Mouse (Mus musculus) megakaryocyte, adult 5-6 weeks (primary cell): Measurements from ENCODE around the gene Npvf. TPM values are rescaled to one million over a fixed set of nuclear protein-coding genes. Genes with fewer than 3 reads are reported as not detected.

ENCODE experiments used
- ATAC-seq: 2 replicates; pipeline ENCODE4 v1.8.0; 2016; ENCODE audit warnings: mild to moderate bottlenecking, inconsistent platforms; ENCODE audit not compliant: poor library complexity, severe bottlenecking
- total RNA-seq, 2 experiments: library from RNA; stranded (forward) in 1 of 2; stranded (reverse) in 1 of 2; fragments of 153-499, 151-499 nt in 1 of 2; fragments of 221-1000, 200-1000 nt in 1 of 2; gene quantifications; 2 replicates each; pipeline versions ENCODE4 v1.2.3 to v1.2.4; 2015 to 2017

The Npvf gene
- not detected in 2 replicates for total RNA-seq (2015)
- total RNA-seq (2017) = not detected in 2 replicates

GRCm38 (mm10) chr6:50654356-50654755 lies at the start of gene Npvf:
TSS of gene Npvf (minus strand) at chr6:50654439.
- ATAC-seq = no peak

GRCm38 (mm10) chr6:50689121-50689815 lies 35.0 kb upstream of the Npvf start:
- no peak for ATAC-seq

GRCm38 (mm10) chr6:50684646-50685415 lies 30.6 kb upstream of the Npvf start:
- no peak for ATAC-seq

- no peak for ATAC-seq
These were observed 27.3 kb upstream of the Npvf start for GRCm38 (mm10) chr6:50681491-50681890.

- no peak for ATAC-seq
These were observed 26.3 kb upstream of the Npvf start for GRCm38 (mm10) chr6:50680224-50681215.

- no peak for ATAC-seq
These were observed 25.2 kb upstream of the Npvf start for GRCm38 (mm10) chr6:50679486-50679828.

GRCm38 (mm10) chr6:50678826-50679485 lies 24.7 kb upstream of the Npvf start:
- peak; percentile 59; the same call in 1 of the 2 replicates for ATAC-seq

- ATAC-seq = no peak
These were observed 17.0 kb upstream of the Npvf start for GRCm38 (mm10) chr6:50671191-50671590.

GRCm38 (mm10) chr6:50666937-50667336 lies 12.7 kb upstream of the Npvf start:
- no peak for ATAC-seq

GRCm38 (mm10) chr6:50665020-50665419 lies 10.8 kb upstream of the Npvf start:
- no peak for ATAC-seq

GRCm38 (mm10) chr6:50664193-50664592 lies 10.0 kb upstream of the Npvf start:
- no peak for ATAC-seq

GRCm38 (mm10) chr6:50662925-50663583 lies 8.8 kb upstream of the Npvf start:
- no peak for ATAC-seq

- no peak for ATAC-seq
These were observed 7.5 kb upstream of the Npvf start for GRCm38 (mm10) chr6:50661729-50662128.

GRCm38 (mm10) chr6:50658466-50658865 lies 4.2 kb upstream of the Npvf start:
- no peak for ATAC-seq

GRCm38 (mm10) chr6:50658018-50658417 lies 3.8 kb upstream of the Npvf start:
- ATAC-seq = no peak

- ATAC-seq = no peak
These were observed 2.2 kb upstream of the Npvf start for GRCm38 (mm10) chr6:50656426-50656825.

GRCm38 (mm10) chr6:50655925-50656324 lies 1.7 kb upstream of the Npvf start:
- no peak for ATAC-seq

- no peak for ATAC-seq
These were observed 6.6 kb downstream of the Npvf start for GRCm38 (mm10) chr6:50647656-50648055.

GRCm38 (mm10) chr6:50646659-50647058 lies 7.6 kb downstream of the Npvf start:
- ATAC-seq = no peak

- no peak for ATAC-seq
These were observed 9.5 kb downstream of the Npvf start for GRCm38 (mm10) chr6:50644701-50645100.
